Mouse (Mus musculus): Measurements from ENCODE around the gene Vipas39. TPM values are rescaled to one million over a fixed set of nuclear protein-coding genes. Genes with fewer than 3 reads are reported as not detected.
"Not testable (repeated sequence)": the region's sequence is repeated elsewhere in the genome, so short reads cannot be mapped to it uniquely, and the experiment has no call there.

Vipas39 gene
- polyA plus RNA-seq, 1 experiment from 2014 or later, result 63.3 TPM

GRCm38 (mm10) chr12:87278118-87278730 is 12.2 kb upstream of the Vipas39 start:
- 21% methylated on average over 6 of the region's 6 CpGs for WGBS
- Histone ChIP-seq H3K4me1 (replicated peaks; ENCODE audit: control insufficient read depth, insufficient read depth, low read length) (peaks cover 6% of the 10 kb centered on the region; the same call in 1 of the 2 replicates), H3K9me3 (ENCODE audit: control insufficient read depth, low read length) (no peaks in the 10 kb centered on the region), H3K36me3 (ENCODE audit: control insufficient read depth, insufficient read depth, low read length) (peaks cover 3% of the 10 kb centered on the region; the same call in 1 of the 2 replicates), H3K4me2 (ENCODE audit: low read depth, low read length, severe bottlenecking) (0 out of 2 replicates have a peak overlapping the region, but pooled peaks have one; percentile 11), H3K9ac (ENCODE audit: low read length) (no peak overlapping the region), H3K27ac (ENCODE audit: low read depth, low read length) (no peak overlapping the region), H3K4me3 (ENCODE audit: low read depth, low read length) (no peak overlapping the region), H3K27me3 (ENCODE audit: control insufficient read depth, insufficient read depth, low read length) (no peaks in the 10 kb centered on the region)
- ATAC-seq (replicated peaks; ENCODE audit: low FRiP score), result no peak; the same call in 1 of the 2 replicates
- no peak for DNase-seq (ENCODE audit: low spot score)

GRCm38 (mm10) chr12:87277251-87277650 is 11.2 kb upstream of the Vipas39 start:
- H3K4me2 ChIP-seq (ENCODE audit: low read depth, low read length, severe bottlenecking); H3K9me3 ChIP-seq (ENCODE audit: control insufficient read depth, low read length); H3K27me3 ChIP-seq (ENCODE audit: control insufficient read depth, insufficient read depth, low read length); DNase-seq (ENCODE audit: low spot score); ATAC-seq (replicated peaks; ENCODE audit: low FRiP score); H3K4me1 ChIP-seq (replicated peaks; ENCODE audit: control insufficient read depth, insufficient read depth, low read length); H3K9ac ChIP-seq (ENCODE audit: low read length); H3K27ac ChIP-seq (ENCODE audit: low read depth, low read length); H3K4me3 ChIP-seq (ENCODE audit: low read depth, low read length): not testable (repeated sequence)
- 86% methylated on average over 4 of the region's 4 CpGs for WGBS
- H3K36me3 ChIP-seq (ENCODE audit: control insufficient read depth, insufficient read depth, low read length), result peaks cover 11% of the 10 kb centered on the region; the same call in 1 of the 2 replicates

DNA sequence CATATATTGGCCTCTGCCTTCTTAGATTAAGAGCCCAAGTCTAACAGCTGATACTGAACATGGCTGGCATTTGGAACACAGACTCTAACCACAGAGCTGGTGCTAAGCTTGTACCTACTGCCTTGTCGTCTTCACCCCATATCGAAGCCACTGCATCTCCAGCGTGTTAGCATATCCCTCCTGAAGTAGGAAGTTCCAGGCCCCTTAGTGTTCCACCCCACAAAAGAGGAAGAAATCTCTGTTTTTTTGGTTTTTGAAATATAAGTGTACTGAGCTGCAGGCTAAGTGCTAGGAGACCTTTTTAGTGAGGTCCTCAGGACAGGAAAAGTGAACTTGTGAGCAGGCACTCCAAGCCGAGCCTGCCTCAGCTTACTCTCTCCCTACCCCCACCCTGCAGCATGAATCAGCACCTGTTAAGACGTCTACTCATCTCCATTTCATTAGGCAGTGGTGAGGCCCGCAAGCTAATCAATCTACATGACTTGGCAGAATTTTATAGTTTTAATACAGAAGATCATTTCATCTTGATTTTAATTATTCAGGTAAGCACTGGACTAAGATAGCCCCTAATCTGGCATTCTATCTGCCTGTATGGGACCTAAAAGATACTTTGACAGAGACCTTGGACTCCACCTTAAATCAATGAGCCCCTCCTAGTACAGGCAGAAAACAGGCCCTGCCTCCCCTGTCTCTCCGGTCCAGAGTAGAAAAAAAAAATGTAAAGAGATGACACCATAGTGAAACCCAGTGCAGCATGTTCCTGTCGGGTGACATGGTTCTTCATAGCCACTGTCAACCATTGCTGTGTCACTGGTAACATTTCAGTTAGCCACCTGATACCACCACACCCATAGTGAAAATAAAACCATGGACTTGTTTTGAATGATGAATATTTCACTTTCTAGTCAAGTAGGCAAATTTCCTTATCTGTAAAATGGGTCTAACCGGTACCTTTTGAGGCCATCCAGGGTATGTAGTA is 9.1 kb upstream of the Vipas39 start:
- Histone ChIP-seq H3K4me2 (ENCODE audit: low read depth, low read length, severe bottlenecking) (no peak overlapping the region), H3K9ac (ENCODE audit: low read length) (no peak overlapping the region), H3K4me1 (replicated peaks; ENCODE audit: control insufficient read depth, insufficient read depth, low read length) (peaks cover 6% of the 10 kb centered on the region; the same call in 1 of the 2 replicates), H3K4me3 (ENCODE audit: low read depth, low read length) (no peak overlapping the region), H3K27me3 (ENCODE audit: control insufficient read depth, insufficient read depth, low read length) (no peaks in the 10 kb centered on the region), H3K36me3 (ENCODE audit: control insufficient read depth, insufficient read depth, low read length) (peaks cover 11% of the 10 kb centered on the region; the same call in 1 of the 2 replicates), H3K9me3 (ENCODE audit: control insufficient read depth, low read length) (no peaks in the 10 kb centered on the region), H3K27ac (ENCODE audit: low read depth, low read length) (no peak overlapping the region)
- ATAC-seq (replicated peaks; ENCODE audit: low FRiP score), result no peak
- no peak for DNase-seq (ENCODE audit: low spot score)
- WGBS, result 88% methylated on average over 9 of the region's 9 CpGs

GRCm38 (mm10) chr12:87267682-87268081 is 1.6 kb upstream of the Vipas39 start:
- Histone ChIP-seq H3K36me3 (ENCODE audit: control insufficient read depth, insufficient read depth, low read length) (peaks cover 5% of the 10 kb centered on the region; the same call in 1 of the 2 replicates), H3K9ac (ENCODE audit: low read length) (peak overlapping the region; percentile 89; the same call in 1 of the 2 replicates), H3K4me2 (ENCODE audit: low read depth, low read length, severe bottlenecking) (peak overlapping the region; percentile 82), H3K4me1 (replicated peaks; ENCODE audit: control insufficient read depth, insufficient read depth, low read length) (peaks cover 10% of the 10 kb centered on the region; the same call in 1 of the 2 replicates), H3K9me3 (ENCODE audit: control insufficient read depth, low read length) (no peaks in the 10 kb centered on the region), H3K4me3 (ENCODE audit: low read depth, low read length) (peak overlapping the region; percentile 81), H3K27me3 (ENCODE audit: control insufficient read depth, insufficient read depth, low read length) (no peaks in the 10 kb centered on the region), H3K27ac (ENCODE audit: low read depth, low read length) (no peak overlapping the region)
- 31% methylated on average over 4 of the region's 4 CpGs for WGBS
- ATAC-seq (replicated peaks; ENCODE audit: low FRiP score), result no peak
- DNase-seq (ENCODE audit: low spot score), result no peak

DNA sequence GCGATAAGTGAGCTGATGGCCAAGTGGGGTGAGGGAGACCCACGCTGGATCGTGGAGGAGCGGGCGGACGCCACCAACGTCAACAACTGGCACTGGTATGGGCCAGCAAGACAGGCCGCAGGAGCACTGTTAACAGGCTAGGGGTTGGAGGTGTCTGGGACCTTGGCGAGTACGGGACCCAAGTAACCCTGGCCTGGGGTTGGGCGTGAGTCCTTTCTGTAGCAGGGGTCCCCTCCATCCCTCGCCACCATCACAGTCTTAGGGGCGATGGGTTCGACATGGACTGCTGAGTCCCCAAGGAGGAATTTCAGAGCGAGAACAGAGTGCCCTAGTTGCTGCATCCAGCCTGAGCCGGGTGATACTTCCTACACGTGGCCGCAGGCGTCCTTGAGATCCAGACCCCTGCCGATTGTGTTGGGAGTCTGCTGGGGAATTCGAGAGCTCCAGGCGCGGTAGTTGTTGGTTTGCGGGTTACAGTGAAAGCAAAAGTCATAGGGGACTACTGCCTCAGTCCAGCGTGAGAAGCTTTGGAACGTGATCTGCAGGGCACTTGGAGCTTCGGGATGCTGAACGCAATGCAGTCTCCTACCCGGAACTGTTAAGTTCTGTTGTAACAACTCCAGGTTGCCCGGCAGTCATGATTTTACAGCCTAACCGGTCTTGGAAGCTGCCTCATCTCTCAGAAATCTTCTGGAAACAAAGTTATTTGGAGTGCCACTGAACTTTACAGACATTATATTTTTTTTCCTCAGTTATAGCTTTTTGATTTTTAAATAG is 959 bp upstream of the Vipas39 start:
- H3K27ac ChIP-seq (ENCODE audit: low read depth, low read length), result peak overlapping the region; percentile 55
- H3K4me2 ChIP-seq (ENCODE audit: low read depth, low read length, severe bottlenecking), result peak overlapping the region; percentile 82
- peaks cover 10% of the 10 kb centered on the region; the same call in 1 of the 2 replicates for H3K4me1 ChIP-seq (replicated peaks; ENCODE audit: control insufficient read depth, insufficient read depth, low read length)
- DNase-seq (ENCODE audit: low spot score), result no peak
- peak overlapping the region; percentile 89 for H3K9ac ChIP-seq (ENCODE audit: low read length)
- ATAC-seq (replicated peaks; ENCODE audit: low FRiP score), result peak; percentile 68
- peaks cover 3% of the 10 kb centered on the region; the same call in 1 of the 2 replicates for H3K36me3 ChIP-seq (ENCODE audit: control insufficient read depth, insufficient read depth, low read length)
- peak overlapping the region; percentile 81 for H3K4me3 ChIP-seq (ENCODE audit: low read depth, low read length)
- no peaks in the 10 kb centered on the region for H3K27me3 ChIP-seq (ENCODE audit: control insufficient read depth, insufficient read depth, low read length)
- no peaks in the 10 kb centered on the region for H3K9me3 ChIP-seq (ENCODE audit: control insufficient read depth, low read length)
- under 1% methylated on average over 31 of the region's 31 CpGs for WGBS

- 26% methylated on average over 11 of the region's 11 CpGs for WGBS
- peak overlapping the region; percentile 89 for H3K9ac ChIP-seq (ENCODE audit: low read length)
- DNase-seq (ENCODE audit: low spot score) (no peak), ATAC-seq (replicated peaks; ENCODE audit: low FRiP score) (no peak)
- peaks cover 5% of the 10 kb centered on the region; the same call in 1 of the 2 replicates for H3K36me3 ChIP-seq (ENCODE audit: control insufficient read depth, insufficient read depth, low read length)
- peak overlapping the region; percentile 77 for H3K4me2 ChIP-seq (ENCODE audit: low read depth, low read length, severe bottlenecking)
- no peaks in the 10 kb centered on the region for H3K27me3 ChIP-seq (ENCODE audit: control insufficient read depth, insufficient read depth, low read length)
- no peaks in the 10 kb centered on the region for H3K9me3 ChIP-seq (ENCODE audit: control insufficient read depth, low read length)
- peak overlapping the region; percentile 81 for H3K4me3 ChIP-seq (ENCODE audit: low read depth, low read length)
- H3K4me1 ChIP-seq (replicated peaks; ENCODE audit: control insufficient read depth, insufficient read depth, low read length), result peaks cover 10% of the 10 kb centered on the region; the same call in 1 of the 2 replicates
- H3K27ac ChIP-seq (ENCODE audit: low read depth, low read length), result no peak overlapping the region
Observed at GRCm38 (mm10) chr12:87265444-87265843, 612 bp downstream of the Vipas39 start.

DNA sequence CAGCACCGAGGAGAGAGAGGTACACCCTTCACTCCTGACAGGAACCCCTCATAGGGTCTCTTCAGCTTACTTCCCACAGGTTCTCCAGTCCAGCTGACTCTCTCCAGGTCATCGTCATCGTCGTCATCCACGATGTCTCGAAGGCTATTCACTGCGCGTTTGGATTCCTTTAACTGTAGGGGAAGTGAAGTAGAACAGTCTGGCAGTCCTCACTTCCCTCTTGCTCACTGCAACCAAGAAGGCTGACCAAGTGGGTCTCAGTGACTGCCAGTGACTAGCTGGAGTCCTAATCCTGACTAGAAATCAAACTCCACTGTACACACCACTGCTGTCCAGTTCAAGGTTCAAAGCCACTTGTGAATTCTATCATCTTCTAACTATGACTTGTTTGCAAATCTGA is 5.5 kb downstream of the Vipas39 start:
- Histone ChIP-seq H3K4me1 (replicated peaks; ENCODE audit: control insufficient read depth, insufficient read depth, low read length) (0 out of 2 replicates have a peak, but pooled peaks cover 4% of the 10 kb centered on the region), H3K4me2 (ENCODE audit: low read depth, low read length, severe bottlenecking) (no peak overlapping the region), H3K27ac (ENCODE audit: low read depth, low read length) (no peak overlapping the region), H3K9me3 (ENCODE audit: control insufficient read depth, low read length) (no peaks in the 10 kb centered on the region), H3K27me3 (ENCODE audit: control insufficient read depth, insufficient read depth, low read length) (no peaks in the 10 kb centered on the region), H3K9ac (ENCODE audit: low read length) (no peak overlapping the region), H3K36me3 (ENCODE audit: control insufficient read depth, insufficient read depth, low read length) (peaks cover 8% of the 10 kb centered on the region), H3K4me3 (ENCODE audit: low read depth, low read length) (no peak overlapping the region)
- ATAC-seq (replicated peaks; ENCODE audit: low FRiP score) (no peak), DNase-seq (ENCODE audit: low spot score) (no peak)
- 99% methylated on average over 8 of the region's 8 CpGs for WGBS

- Histone ChIP-seq H3K4me1 (replicated peaks; ENCODE audit: control insufficient read depth, insufficient read depth, low read length) (no peaks in the 10 kb centered on the region), H3K4me3 (ENCODE audit: low read depth, low read length) (no peak overlapping the region), H3K36me3 (ENCODE audit: control insufficient read depth, insufficient read depth, low read length) (peaks cover 15% of the 10 kb centered on the region), H3K4me2 (ENCODE audit: low read depth, low read length, severe bottlenecking) (no peak overlapping the region), H3K9me3 (ENCODE audit: control insufficient read depth, low read length) (no peaks in the 10 kb centered on the region), H3K9ac (ENCODE audit: low read length) (no peak overlapping the region), H3K27me3 (ENCODE audit: control insufficient read depth, insufficient read depth, low read length) (no peaks in the 10 kb centered on the region), H3K27ac (ENCODE audit: low read depth, low read length) (no peak overlapping the region)
- DNase-seq (ENCODE audit: low spot score), result no peak
- ATAC-seq (replicated peaks; ENCODE audit: low FRiP score), result no peak
- WGBS, result 92% methylated on average over 5 of the region's 5 CpGs
Observed at GRCm38 (mm10) chr12:87256629-87257028, 9.4 kb downstream of the Vipas39 start.
